Mouse (Mus musculus) skeletal muscle tissue, postnatal 0 days (tissue): ENCODE results near the gene Rcc1. TPM values are rescaled to one million over a fixed set of nuclear protein-coding genes. Genes with fewer than 3 reads are reported as not detected.

Source experiments
- polyA plus RNA-seq: library from polyadenylated mRNA; unstranded; fragments of >200 nt; fragmentation: Nextera tagmentation; extraction: Ambion mirVana; gene quantifications from 2 replicates; pipeline ENCODE4 v1.2.1, GENCODE M21; 2015

Rcc1 gene
- polyA plus RNA-seq, result 20.3 and 21.6 TPM in 2 replicates

DNA sequence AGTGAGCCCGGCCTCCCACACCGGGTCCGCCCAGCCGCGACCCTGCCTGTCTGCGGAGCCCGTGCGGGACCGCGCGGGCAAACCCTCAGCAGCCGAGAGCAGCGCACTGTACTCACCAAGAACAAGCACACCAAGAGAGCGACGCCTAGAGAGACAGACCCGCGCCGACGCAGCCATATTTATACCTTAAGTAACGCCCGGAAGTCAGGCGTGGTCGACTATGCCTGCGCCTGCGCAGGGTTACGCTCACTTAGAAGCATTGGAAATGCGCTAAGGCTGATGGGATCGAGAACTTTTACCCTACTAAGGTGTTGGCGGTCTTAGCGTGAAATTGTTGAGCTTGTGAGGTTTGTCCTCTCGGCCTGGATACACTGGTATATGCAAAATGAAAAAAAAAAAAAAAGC, at the start of gene Rcc1:
Gene Rcc1 (minus strand): TSS at position 125 of the 405 bp plus-strand sequence.

DNA sequence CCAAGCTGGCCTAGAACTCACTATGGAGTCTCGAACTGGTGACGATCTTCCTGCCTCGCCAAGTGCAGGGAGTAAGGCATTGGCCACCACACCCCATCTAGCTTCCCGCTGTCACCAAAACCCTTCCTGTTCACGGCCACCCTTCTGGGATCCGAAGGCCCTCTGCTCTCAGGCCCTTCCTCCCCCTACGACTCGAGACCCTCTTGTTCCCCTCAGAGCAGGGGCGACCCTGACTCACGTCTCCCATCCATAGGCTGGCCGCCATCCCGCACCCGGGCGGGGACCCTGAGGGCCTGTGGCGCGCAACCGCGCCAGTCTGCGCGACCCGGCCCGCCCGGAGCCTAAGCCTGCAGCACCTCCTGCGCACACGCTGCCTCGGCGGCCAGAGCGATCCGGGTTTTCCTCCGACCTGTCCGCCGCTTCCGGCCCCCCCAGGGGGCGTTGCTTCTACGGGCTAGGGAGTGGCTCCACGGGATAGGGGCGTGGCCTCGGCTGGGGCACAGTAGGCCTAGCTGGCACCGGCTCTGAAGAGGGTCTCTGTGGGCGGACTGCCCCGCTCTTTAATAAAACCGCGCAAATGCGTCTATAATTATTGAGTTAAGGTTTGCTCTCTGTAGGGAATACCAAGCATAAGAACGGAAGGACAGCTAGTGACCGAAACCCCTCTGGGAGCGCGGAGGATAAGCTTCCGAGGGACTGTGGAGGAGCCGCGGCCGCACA, 24.1 kb downstream of the Rcc1 start, which contains the start of gene Trnau1ap:
Gene Trnau1ap (minus strand): TSS at position 424 of the 720 bp plus-strand sequence.

DNA sequence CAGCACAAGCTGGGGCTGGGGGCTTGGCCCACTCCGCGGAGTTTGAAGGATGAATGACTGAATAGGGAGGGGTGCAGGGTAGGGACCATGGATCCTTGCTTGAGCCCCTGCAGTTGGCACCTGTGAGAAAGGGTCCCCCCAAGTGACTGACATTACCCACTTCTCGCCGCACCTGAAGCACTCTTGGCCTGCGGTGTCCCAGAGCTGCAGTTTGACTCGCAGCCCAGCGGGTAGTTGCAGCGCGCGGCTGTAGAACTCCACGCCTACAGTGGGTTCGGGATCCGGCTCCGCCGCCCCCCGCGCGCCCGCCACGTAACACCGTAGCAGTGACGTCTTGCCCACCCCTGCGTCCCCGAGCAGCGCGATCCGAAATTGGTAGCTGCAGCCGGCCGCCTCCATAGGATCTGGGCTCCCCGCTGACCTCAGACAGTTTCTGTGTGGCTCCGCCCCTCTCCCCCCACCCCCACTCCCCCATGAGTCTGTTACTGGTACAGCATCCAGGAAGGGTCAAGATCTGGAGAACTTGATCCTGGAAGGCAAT, 50.4 kb downstream of the Rcc1 start, which contains the start of gene Rab42:
Gene Rab42 (minus strand): TSS at position 447 of the 541 bp plus-strand sequence.

Other genes with a start within 250 kb of the Rcc1 start
- gene Oprd1, start 209.1 kb downstream of the Rcc1 start, polyA plus RNA-seq, result 0.04 and 0.07 TPM in 2 replicates
- gene Ythdf2, start 141.3 kb downstream of the Rcc1 start, polyA plus RNA-seq, result 43.1 and 43.5 TPM in 2 replicates
- gene Gmeb1, start 92.0 kb downstream of the Rcc1 start, polyA plus RNA-seq, result 13.6 and 14.6 TPM in 2 replicates
- gene Taf12, start 79.2 kb downstream of the Rcc1 start, polyA plus RNA-seq, result 31.2 and 34.5 TPM in 2 replicates
- 1.4 and 1.8 TPM in 2 replicates for gene Rab42, start 50.2 kb downstream of the Rcc1 start, polyA plus RNA-seq
- 35.2 and 40.5 TPM in 2 replicates for gene Trnau1ap, start 24.1 kb downstream of the Rcc1 start, polyA plus RNA-seq
- 6.8 and 7.3 TPM in 2 replicates for gene Phactr4, start 68.9 kb upstream of the Rcc1 start, polyA plus RNA-seq
- gene Med18, start 110.3 kb upstream of the Rcc1 start, polyA plus RNA-seq, result 8.7 and 8.8 TPM in 2 replicates
- 1.9 and 4.3 TPM in 2 replicates for gene Sesn2, start 156.9 kb upstream of the Rcc1 start, polyA plus RNA-seq
- 522 and 530 TPM in 2 replicates for gene Atpif1, start 180.1 kb upstream of the Rcc1 start, polyA plus RNA-seq
- gene Dnajc8, start 181.9 kb upstream of the Rcc1 start, polyA plus RNA-seq, result 75.9 and 86.2 TPM in 2 replicates
- 1.6 and 2.5 TPM in 2 replicates for gene Ptafr, start 210.5 kb upstream of the Rcc1 start, polyA plus RNA-seq